Mouse (Mus musculus): Measurements from ENCODE around the gene Chrnb2. TPM values are rescaled to one million over a fixed set of nuclear protein-coding genes. Genes with fewer than 3 reads are reported as not detected.
"Not testable (repeated sequence)": the region's sequence is repeated elsewhere in the genome, so short reads cannot be mapped to it uniquely, and the experiment has no call there.

Chrnb2 gene
- total RNA-seq (2021), result under 1 TPM in 1 of 2 experiments, not detected in 1; 0.18 TPM
- long read RNA-seq, experiment 1, result 0 reads
- long read RNA-seq, experiment 2, result 0 reads

- DNase-seq, result peak; percentile 59 to 75
Observed at GRCm38 (mm10) chr3:89764119-89764724, at the start of gene Chrnb2. TSS of gene Chrnb2 (minus strand) at chr3:89764632.

DNA sequence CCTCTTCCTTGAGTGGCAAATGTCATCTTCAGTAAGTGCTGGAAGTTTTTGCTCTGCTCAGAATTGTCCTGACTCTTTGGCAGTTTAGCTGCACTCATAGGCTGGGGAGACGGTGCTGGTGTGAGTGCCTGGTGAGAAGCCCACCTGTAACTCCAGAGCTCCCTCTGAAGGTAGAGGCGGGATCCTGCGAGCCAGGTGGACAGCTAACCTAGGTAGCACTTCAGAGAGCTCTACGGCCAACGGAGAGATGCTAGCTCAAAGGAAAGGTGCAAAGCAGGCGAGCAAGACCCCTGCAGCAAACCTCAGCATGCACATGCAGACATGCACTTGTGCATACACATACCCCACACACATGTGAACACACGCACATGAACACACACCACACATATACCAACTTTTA is 49.6 kb upstream of the Chrnb2 start:
- DNase-seq, result no peak

DNA sequence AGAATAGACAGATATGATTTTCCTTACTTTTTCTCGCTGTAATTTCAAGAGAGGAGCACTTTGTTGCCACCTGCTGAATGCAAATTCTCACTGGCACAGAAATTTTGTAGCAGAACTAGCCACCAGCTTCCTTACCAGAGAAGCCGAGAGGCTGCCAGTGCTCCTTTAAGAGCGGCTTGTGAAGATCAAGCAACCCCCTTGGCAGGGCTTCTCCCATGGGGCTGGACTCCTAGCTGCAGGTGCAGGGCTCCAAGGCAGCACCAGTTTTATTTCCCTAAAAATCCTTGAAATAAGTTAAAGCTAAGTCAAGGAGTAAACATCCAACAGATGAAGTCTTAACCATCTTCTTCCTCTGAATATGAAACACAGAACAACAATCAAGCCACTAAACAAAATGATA is 47.7 kb upstream of the Chrnb2 start:
- DNase-seq, result no peak

GRCm38 (mm10) chr3:89810841-89811240 is 46.4 kb upstream of the Chrnb2 start:
- no peak for DNase-seq

GRCm38 (mm10) chr3:89808638-89809037 is 44.2 kb upstream of the Chrnb2 start:
- no peak for DNase-seq

DNA sequence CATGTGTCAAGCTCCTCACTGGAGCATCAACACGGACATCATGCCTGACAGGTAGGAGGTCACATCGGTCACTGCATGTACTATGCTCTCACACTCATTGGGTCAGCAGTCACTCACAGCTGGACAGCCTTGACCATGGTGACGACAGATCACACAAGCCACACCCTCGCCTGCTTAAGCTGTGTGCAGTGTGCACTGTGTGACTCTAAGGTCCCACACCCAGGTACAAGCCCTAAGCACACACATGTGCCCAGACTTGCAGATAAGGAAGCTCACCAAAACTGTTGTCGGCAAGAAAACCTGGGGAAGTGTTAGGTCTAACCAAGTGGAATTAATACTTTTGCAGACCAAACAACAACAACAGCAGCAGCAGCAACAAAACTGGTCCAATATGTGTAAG is 43.4 kb upstream of the Chrnb2 start:
- no peak for DNase-seq

DNA sequence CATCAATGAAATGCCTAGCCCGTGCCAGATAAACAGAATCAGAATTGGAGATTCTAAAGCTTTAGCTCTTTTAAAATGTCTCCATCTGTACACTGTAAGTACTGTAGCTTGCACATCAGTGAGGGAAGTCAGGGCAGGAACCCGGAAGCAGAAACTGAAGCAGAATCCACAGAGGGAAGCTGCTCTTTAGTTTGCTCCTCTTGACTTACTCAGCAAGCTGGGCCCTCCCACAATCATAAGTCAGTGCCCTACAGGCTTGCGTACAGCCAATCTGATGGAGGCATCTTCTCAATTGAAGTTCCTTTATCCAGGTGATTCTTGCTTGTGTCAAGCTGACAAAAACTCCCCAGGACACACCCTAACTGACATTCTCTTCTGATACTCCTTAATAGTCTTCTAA is 42.7 kb upstream of the Chrnb2 start:
- DNase-seq, result no peak

GRCm38 (mm10) chr3:89806751-89807150 is 42.3 kb upstream of the Chrnb2 start:
- no peak for DNase-seq

DNA sequence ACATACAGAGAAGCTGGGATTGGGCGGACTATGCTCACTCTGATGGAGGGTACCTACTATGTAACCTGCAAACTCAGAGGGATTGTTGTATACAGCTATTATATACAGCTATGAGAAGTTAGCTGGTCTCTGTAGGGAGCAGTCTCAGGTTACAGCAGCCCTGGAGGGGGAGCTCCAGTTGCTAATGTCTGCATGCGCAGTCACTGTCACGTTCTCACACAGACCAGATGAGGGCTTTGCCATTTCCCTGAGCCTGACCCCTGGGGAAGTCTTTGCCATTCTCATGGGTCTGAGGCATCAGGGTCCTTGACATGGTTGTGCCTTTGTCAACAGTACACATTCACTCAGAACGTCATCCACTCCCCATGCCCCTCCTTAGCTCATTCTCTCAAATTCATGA is 40.7 kb upstream of the Chrnb2 start:
- DNase-seq, result no peak

DNA sequence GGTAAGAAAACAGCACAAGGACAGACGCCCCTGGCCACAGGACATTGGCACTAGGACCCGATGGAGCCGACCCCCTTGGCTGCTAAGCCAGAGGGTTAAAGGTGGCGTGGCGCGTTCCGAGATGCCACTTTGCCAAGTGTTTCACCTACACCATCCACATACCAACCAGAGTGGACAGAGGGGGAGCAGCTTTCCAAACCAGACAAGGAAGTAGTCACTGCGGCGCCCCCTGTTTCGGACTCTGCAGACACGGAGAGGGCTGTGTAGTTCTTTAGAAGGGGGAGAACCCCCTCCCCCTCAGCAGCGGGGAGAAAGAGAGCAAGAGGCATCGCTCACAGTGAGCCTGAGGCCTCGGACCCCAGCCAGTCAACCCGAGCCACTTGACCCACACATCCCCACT is 38.4 kb upstream of the Chrnb2 start:
- no peak for DNase-seq

- DNase-seq, result peak; percentile 32 to 64
Observed at GRCm38 (mm10) chr3:89801507-89801847, 37.0 kb upstream of the Chrnb2 start.

DNA sequence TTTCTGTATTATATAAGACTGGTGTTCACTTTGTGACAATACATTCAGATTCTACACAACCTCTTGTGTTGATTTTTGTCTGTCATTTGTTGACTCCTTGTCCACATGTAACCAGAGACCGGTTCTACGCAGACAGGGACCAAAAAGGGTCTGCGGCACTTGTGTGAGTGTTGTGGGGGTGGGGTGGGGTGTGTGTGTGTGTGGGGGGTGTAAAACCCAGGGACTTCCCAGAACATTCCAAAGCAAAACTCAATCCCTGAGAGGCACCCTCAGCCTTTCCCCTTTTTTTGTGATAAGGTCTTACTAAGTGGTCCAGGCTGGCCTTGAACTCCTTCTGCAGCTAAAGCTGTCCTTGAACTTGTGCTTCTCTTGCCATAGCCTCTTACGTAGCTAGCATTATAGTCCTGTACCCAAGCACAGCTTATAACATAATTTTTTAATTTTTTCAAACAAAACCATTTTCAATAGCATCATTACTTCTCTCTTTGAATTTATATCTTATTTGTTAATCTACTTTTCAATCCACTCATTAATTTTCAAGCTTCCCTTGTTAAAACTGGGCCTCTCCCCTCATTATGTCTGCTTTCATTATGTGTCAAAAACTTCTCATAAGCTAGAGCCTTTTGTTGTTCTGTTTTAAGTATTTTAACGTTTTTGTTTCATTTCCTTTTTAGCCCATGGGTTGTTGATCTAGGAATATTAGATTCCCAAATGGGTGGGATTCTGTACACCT is 36.5 kb upstream of the Chrnb2 start:
- DNase-seq, result no peak

DNA sequence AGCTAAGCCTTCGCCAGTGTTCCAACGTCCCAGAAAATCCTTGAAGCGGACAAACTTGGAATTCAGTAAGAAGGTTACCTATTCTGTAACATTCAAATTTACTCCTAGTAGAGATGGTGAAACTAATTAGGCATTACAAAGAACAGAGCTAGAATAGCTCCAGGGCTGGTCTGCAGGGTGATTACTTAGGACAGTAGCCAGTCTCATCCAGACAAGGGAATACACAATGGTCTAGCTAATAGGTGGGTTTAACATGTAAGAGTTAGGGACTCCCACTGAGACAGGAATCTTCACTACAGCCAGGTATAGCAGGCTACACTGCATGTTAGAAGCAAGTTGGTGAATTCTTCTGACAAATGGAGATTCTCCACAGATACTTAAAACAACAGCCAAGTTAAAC is 35.6 kb upstream of the Chrnb2 start:
- DNase-seq, result not testable (repeated sequence)

DNA sequence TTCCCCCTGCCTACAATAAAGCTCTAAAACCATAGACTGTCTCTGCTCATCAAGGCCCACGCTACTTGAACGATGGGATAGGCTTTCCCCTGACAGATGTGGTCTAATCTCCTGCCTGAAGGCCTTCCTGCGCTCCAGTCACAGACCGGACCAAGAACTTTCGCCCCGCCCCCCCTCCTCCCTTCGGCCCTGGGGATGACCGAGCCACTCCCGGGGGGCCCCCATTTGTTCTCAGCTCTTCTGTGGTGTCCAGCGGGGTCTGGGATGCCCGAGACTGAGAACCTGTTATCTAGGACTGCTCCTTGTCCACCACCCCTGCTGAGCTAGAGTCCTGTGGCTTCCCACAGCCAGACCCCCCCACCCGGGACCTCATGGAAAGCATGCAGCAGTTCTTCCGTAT is 35.0 kb upstream of the Chrnb2 start:
- no peak for DNase-seq

DNA sequence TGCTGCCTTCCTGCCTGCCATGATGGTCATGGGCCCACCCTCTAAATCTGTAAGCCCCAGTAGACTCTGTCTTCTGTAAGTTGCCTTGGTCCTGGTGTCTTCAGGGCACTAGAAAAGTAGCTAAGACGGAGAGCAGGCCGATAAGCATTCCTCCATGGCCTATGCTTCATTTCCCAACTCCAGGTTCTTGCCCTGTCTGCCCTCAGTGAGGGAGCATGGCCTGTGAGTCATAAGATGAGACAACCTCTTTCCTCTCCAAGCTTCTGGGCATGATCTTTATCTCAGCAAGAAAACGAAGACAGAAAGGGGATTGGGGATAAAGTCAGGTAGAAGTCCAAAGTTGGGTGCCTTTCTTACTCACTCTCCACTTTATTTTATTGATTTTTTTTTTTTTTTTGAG is 34.1 kb upstream of the Chrnb2 start:
- DNase-seq, result no peak

DNA sequence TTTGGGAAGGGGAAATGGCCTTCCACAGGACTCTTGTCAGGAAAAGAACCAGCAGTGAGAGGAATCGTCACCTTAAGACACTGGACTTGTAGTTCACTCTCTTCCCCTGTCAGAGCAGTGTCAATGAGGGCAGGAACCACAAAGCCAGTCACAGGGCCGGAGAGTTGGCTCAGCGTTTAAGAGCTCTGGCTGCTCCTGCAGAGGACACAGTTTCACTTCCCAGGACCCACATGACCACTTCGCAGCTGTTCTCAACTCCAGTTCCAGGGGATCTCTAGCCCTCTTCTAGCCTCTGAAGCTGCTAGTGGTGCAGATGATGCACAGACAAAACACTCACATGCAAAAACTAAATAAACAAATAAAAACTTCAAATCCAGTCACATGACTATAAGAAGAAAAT is 31.9 kb upstream of the Chrnb2 start:
- peak; percentile 31 to 70 for DNase-seq

DNA sequence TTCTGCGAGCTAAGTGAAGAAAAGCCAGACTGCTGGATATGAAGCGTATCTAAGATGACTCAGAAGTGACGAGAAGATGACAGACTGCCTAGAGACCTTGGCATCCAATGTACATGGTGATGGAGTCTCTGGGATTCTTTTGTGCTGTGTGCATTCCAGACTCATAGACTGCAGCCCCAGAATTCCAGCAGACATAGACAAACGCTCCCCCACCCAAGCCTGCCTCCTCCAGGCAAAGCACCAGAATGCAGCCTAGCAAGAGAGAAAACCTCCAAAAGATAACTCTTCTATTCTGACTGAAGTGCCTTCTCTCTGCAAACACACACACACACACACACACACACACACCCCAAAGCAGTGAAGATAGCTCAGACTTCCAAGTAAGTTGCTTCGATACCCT is 31.3 kb upstream of the Chrnb2 start:
- DNase-seq, result no peak

- no peak for DNase-seq
Observed at GRCm38 (mm10) chr3:89794616-89795015, 30.2 kb upstream of the Chrnb2 start.

DNA sequence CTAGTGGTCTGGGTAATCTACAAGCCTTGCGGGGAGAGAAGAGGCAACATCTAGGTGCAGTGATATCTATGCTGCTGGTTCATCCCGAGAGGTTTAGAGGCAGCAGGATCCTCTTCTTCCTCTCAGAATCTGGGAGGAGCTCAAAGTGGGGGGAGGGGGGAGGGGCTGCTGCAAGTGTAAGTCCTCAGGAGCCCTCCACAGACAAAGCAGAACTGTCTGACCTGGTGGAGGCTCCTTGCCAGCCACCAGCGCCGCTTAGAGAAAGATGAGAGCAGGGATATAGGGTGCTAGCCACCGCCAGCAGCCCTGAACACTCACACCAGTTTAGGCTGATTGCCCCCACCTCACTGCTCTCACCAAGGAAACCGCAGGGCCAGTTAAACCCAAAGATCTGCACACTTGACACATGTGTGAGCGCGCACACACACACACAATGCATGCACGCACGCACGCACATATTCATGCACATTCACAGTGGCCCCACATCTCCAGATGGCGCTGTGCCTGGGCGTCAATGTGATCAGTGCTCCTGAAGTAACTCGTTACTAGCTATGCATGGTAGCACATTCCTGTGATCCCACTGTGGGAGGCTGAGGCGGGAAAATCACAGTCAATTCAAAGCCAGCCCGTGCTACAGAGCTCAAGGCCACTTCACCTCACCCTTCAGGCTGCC is 24.4 kb upstream of the Chrnb2 start:
- no peak for DNase-seq

DNA sequence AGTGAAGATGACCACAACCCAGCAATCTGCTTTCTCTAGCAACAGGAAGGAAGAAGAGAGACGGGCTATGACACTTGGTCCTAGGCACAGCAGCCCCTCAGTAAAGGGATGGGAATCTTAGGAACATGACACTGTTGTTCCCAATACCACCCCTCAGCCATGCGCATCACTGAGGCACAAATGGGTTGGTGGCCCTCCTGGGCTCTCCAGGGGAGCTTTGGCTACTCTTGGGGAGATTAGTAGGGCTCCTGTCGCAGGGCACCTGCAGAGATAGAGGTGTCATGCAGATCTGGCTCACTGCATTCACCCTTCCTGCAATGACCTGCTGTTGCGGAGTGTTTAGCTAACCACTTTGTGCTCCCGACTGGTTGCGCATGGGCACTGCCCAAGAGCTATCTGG is 21.8 kb upstream of the Chrnb2 start:
- DNase-seq, result no peak

DNA sequence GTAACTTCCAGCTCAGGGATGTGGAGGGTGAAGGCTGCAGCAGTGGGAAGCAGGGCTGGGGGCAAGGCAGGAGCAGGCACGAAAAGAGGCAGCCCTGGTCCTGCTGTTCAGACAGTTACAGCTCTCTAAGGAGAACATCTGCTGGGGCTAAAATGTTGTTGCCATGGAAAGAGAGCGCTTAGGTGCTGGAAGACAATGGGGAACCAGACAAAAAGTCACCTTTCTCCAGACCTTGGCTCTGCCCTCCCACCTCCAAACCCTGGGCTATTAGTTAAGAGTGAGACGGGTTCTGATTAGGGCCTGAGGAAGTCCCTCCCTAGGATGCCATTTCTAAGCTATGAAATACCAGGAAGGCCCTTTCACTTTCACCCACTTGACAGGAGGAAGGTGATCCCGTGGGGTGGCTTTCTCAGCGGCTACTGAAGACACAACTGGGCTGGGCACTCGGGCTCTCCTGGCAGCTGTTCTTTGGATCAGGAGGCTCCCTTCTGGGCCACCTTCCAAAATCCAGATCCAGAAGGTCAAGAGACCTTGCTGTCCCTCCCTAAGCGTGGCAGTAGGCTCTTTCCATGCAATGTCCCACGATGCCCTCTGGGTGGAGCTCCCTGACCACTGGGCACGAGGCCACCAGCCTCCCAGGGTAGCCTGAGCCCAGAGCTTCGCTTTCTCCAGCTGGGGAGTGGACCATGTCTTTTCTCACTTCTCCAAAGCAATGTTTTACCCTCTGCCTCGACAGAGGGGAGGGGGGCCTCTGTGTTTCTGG is 20.7 kb upstream of the Chrnb2 start:
- DNase-seq, result peak; percentile 91 to 92

DNA sequence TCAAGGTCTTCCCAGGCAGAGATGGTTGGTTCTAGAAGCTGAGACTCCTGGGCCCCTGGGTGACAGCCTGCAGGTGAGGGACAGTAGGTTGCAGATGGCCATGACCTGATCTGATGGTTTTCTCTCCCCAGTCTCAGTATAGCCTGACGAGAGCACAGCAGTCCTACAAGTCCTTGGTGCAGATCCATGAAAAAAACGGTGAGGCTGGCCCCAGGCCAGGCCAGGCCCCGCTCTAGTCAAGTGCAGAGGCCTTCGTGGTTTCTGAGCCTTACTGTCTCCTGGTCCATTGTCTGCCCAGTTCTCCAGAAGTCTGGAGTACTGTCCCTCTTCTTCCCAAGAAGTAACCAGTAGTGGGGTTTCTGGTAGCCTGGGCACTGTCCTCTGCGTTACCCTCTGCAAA is 17.2 kb upstream of the Chrnb2 start:
- no peak for DNase-seq

- DNase-seq, result no peak
Observed at GRCm38 (mm10) chr3:89780102-89780501, 15.7 kb upstream of the Chrnb2 start.
